Mouse (Mus musculus): ENCODE data around the gene Fgfr1op2. TPM values are rescaled to one million over a fixed set of nuclear protein-coding genes. Genes with fewer than 3 reads are reported as not detected.

Gene Fgfr1op2
- 80.9 and 86.5 TPM in 2 replicates for polyA plus RNA-seq (2016; fragmentation: Nextera tagmentation; extraction: Ambion mirVana)

- H3K27ac ChIP-seq (replicated peaks) = peak within 1 kb of the TSS; percentile 98
- no peaks in the 10 kb centered on the region for H3K9me3 ChIP-seq
- H3K27me3 ChIP-seq (replicated peaks; ENCODE audit: low read depth, poor library complexity, severe bottlenecking) = no peaks in the 10 kb centered on the region
- under 1% methylated on average over 13 of the region's 13 CpGs for WGBS
- H3K4me1 ChIP-seq = peaks cover 39% of the 10 kb centered on the region
- H3K36me3 ChIP-seq (replicated peaks) = peaks cover 8% of the 10 kb centered on the region
- DNase-seq (ENCODE audit: low spot score) = no peak
- H3K4me3 ChIP-seq = peak within 1 kb of the TSS; percentile 96
Measured at GRCm38 (mm10) chr6:146576903-146577302, at the start of gene Fgfr1op2. TSS of gene Fgfr1op2 (plus strand) at chr6:146577203.

GRCm38 (mm10) chr6:146527537-146527936, 49.5 kb upstream of the Fgfr1op2 start:
- Histone ChIP-seq H3K4me3 (no peak overlapping the region), H3K27me3 (replicated peaks; ENCODE audit: low read depth, poor library complexity, severe bottlenecking) (no peaks in the 10 kb centered on the region), H3K4me1 (peaks cover 15% of the 10 kb centered on the region), H3K9me3 (peaks cover 4% of the 10 kb centered on the region; the same call in 1 of the 2 replicates), H3K36me3 (replicated peaks) (no peaks in the 10 kb centered on the region), H3K27ac (replicated peaks) (no peak overlapping the region)
- no peak for DNase-seq (ENCODE audit: low spot score)
- 91% methylated on average over 2 of the region's 2 CpGs for WGBS

GRCm38 (mm10) chr6:146530363-146530762, 46.6 kb upstream of the Fgfr1op2 start:
- Histone ChIP-seq H3K27ac (replicated peaks) (no peak overlapping the region), H3K4me1 (peaks cover 15% of the 10 kb centered on the region), H3K27me3 (replicated peaks; ENCODE audit: low read depth, poor library complexity, severe bottlenecking) (no peaks in the 10 kb centered on the region), H3K9me3 (no peaks in the 10 kb centered on the region), H3K4me3 (no peak overlapping the region), H3K36me3 (replicated peaks) (no peaks in the 10 kb centered on the region)
- WGBS = 67% methylated on average over 7 of the region's 7 CpGs
- DNase-seq (ENCODE audit: low spot score) = no peak

GRCm38 (mm10) chr6:146530769-146531168, 46.2 kb upstream of the Fgfr1op2 start:
- peak; percentile 13 for DNase-seq (ENCODE audit: low spot score)
- no peak overlapping the region for H3K4me3 ChIP-seq
- H3K9me3 ChIP-seq = no peaks in the 10 kb centered on the region
- WGBS = 60% methylated on average over 5 of the region's 5 CpGs
- H3K36me3 ChIP-seq (replicated peaks) = no peaks in the 10 kb centered on the region
- peaks cover 15% of the 10 kb centered on the region for H3K4me1 ChIP-seq
- H3K27ac ChIP-seq (replicated peaks) = no peak overlapping the region; the same call in 1 of the 2 replicates
- no peaks in the 10 kb centered on the region for H3K27me3 ChIP-seq (replicated peaks; ENCODE audit: low read depth, poor library complexity, severe bottlenecking)

GRCm38 (mm10) chr6:146533146-146533545, 43.9 kb upstream of the Fgfr1op2 start:
- Histone ChIP-seq H3K36me3 (replicated peaks) (no peaks in the 10 kb centered on the region), H3K27ac (replicated peaks) (no peak overlapping the region), H3K4me1 (peaks cover 18% of the 10 kb centered on the region), H3K4me3 (no peak overlapping the region), H3K9me3 (no peaks in the 10 kb centered on the region), H3K27me3 (replicated peaks; ENCODE audit: low read depth, poor library complexity, severe bottlenecking) (no peaks in the 10 kb centered on the region)
- 87% methylated on average over 4 of the region's 4 CpGs for WGBS
- DNase-seq (ENCODE audit: low spot score) = no peak

GRCm38 (mm10) chr6:146535501-146535900, 41.5 kb upstream of the Fgfr1op2 start:
- no peak for DNase-seq (ENCODE audit: low spot score)
- H3K27me3 ChIP-seq (replicated peaks; ENCODE audit: low read depth, poor library complexity, severe bottlenecking) = no peaks in the 10 kb centered on the region
- peaks cover 10% of the 10 kb centered on the region for H3K4me1 ChIP-seq
- 97% methylated on average over 5 of the region's 5 CpGs for whole genome bisulfite sequencing
- H3K9me3 ChIP-seq = no peaks in the 10 kb centered on the region
- no peak overlapping the region for H3K4me3 ChIP-seq
- H3K36me3 ChIP-seq (replicated peaks) = no peaks in the 10 kb centered on the region
- H3K27ac ChIP-seq (replicated peaks) = no peak overlapping the region

- DNase-seq (ENCODE audit: low spot score) = no peak
- no peaks in the 10 kb centered on the region for H3K27me3 ChIP-seq (replicated peaks; ENCODE audit: low read depth, poor library complexity, severe bottlenecking)
- no peak overlapping the region for H3K27ac ChIP-seq (replicated peaks)
- H3K9me3 ChIP-seq = no peaks in the 10 kb centered on the region
- no peaks in the 10 kb centered on the region for H3K36me3 ChIP-seq (replicated peaks)
- no peak overlapping the region for H3K4me3 ChIP-seq
- WGBS = 84% methylated on average over 4 of the region's 4 CpGs
- H3K4me1 ChIP-seq = 0 out of 2 replicates have a peak, but pooled peaks cover 2% of the 10 kb centered on the region
Measured at GRCm38 (mm10) chr6:146537111-146537510, 39.9 kb upstream of the Fgfr1op2 start.

- DNase-seq (ENCODE audit: low spot score) = no peak
- Histone ChIP-seq H3K4me1 (0 out of 2 replicates have a peak, but pooled peaks cover 2% of the 10 kb centered on the region), H3K27ac (replicated peaks) (no peak overlapping the region), H3K4me3 (no peak overlapping the region), H3K27me3 (replicated peaks; ENCODE audit: low read depth, poor library complexity, severe bottlenecking) (no peaks in the 10 kb centered on the region), H3K9me3 (no peaks in the 10 kb centered on the region), H3K36me3 (replicated peaks) (no peaks in the 10 kb centered on the region)
- 69% methylated on average over 2 of the region's 2 CpGs for WGBS
Measured at GRCm38 (mm10) chr6:146538071-146538470, 38.9 kb upstream of the Fgfr1op2 start.

GRCm38 (mm10) chr6:146538661-146539060, 38.3 kb upstream of the Fgfr1op2 start:
- H3K36me3 ChIP-seq (replicated peaks) = no peaks in the 10 kb centered on the region
- H3K4me1 ChIP-seq = 0 out of 2 replicates have a peak, but pooled peaks cover 2% of the 10 kb centered on the region
- no peak for DNase-seq (ENCODE audit: low spot score)
- no peak overlapping the region for H3K27ac ChIP-seq (replicated peaks)
- H3K27me3 ChIP-seq (replicated peaks; ENCODE audit: low read depth, poor library complexity, severe bottlenecking) = no peaks in the 10 kb centered on the region
- H3K4me3 ChIP-seq = no peak overlapping the region
- H3K9me3 ChIP-seq = no peaks in the 10 kb centered on the region
- WGBS = 66% methylated on average over 4 of the region's 4 CpGs

- Histone ChIP-seq H3K4me1 (0 out of 2 replicates have a peak, but pooled peaks cover 2% of the 10 kb centered on the region), H3K27ac (replicated peaks) (no peak overlapping the region), H3K27me3 (replicated peaks; ENCODE audit: low read depth, poor library complexity, severe bottlenecking) (no peaks in the 10 kb centered on the region), H3K36me3 (replicated peaks) (peaks cover 6% of the 10 kb centered on the region), H3K9me3 (no peaks in the 10 kb centered on the region), H3K4me3 (no peak overlapping the region)
- 83% methylated on average over 3 of the region's 3 CpGs for WGBS
- DNase-seq (ENCODE audit: low spot score) = no peak
Measured at GRCm38 (mm10) chr6:146540386-146540785, 36.6 kb upstream of the Fgfr1op2 start.

- Histone ChIP-seq H3K9me3 (no peaks in the 10 kb centered on the region), H3K4me1 (no peaks in the 10 kb centered on the region), H3K27me3 (replicated peaks; ENCODE audit: low read depth, poor library complexity, severe bottlenecking) (no peaks in the 10 kb centered on the region), H3K4me3 (no peak overlapping the region), H3K36me3 (replicated peaks) (peaks cover 45% of the 10 kb centered on the region), H3K27ac (replicated peaks) (no peak overlapping the region)
- no peak for DNase-seq (ENCODE audit: low spot score)
- 93% methylated on average over 1 of the region's 1 CpGs for WGBS
Measured at GRCm38 (mm10) chr6:146544622-146545021, 32.4 kb upstream of the Fgfr1op2 start.

- 81% methylated on average over 5 of the region's 5 CpGs for WGBS
Measured at GRCm38 (mm10) chr6:146545289-146545865, 31.6 kb upstream of the Fgfr1op2 start.

GRCm38 (mm10) chr6:146550421-146550820, 26.6 kb upstream of the Fgfr1op2 start:
- no peak overlapping the region for H3K4me3 ChIP-seq
- H3K27me3 ChIP-seq (replicated peaks; ENCODE audit: low read depth, poor library complexity, severe bottlenecking) = no peaks in the 10 kb centered on the region
- no peak overlapping the region for H3K27ac ChIP-seq (replicated peaks)
- H3K4me1 ChIP-seq = no peaks in the 10 kb centered on the region
- 88% methylated on average over 2 of the region's 2 CpGs for WGBS
- no peak for DNase-seq (ENCODE audit: low spot score)
- no peaks in the 10 kb centered on the region for H3K9me3 ChIP-seq
- peaks cover 97% of the 10 kb centered on the region for H3K36me3 ChIP-seq (replicated peaks)

More at GRCm38 (mm10) chr6:146545289-146545865, 31.6 kb upstream of the Fgfr1op2 start:
- Histone ChIP-seq H3K36me3 (replicated peaks) (peaks cover 53% of the 10 kb centered on the region), H3K4me3 (no peak overlapping the region), H3K27ac (replicated peaks) (no peak overlapping the region), H3K9me3 (no peaks in the 10 kb centered on the region), H3K4me1 (no peaks in the 10 kb centered on the region), H3K27me3 (replicated peaks; ENCODE audit: low read depth, poor library complexity, severe bottlenecking) (no peaks in the 10 kb centered on the region)
- DNase-seq (ENCODE audit: low spot score) = no peak

Measured in embryonic facial prominence, embryonic 10.5 days (tissue).